Mouse (Mus musculus) G1E (cell line): ENCODE data around the gene Foxn3.

Source experiments
- CTCF ChIP-seq: IDR thresholded peaks from 2 replicates; pipeline ENCODE4 v1.5.1; 2012; ENCODE audit warnings: low read depth, low read length, inconsistent platforms, mixed read lengths
- GATA1 ChIP-seq: IDR thresholded peaks from 2 replicates; pipeline ENCODE4 v1.6.1; 2012; ENCODE audit warnings: borderline replicate concordance, low read length, inconsistent platforms, mixed read lengths

GRCm38 (mm10) chr12:99547295-99547694 is 16.1 kb downstream of the Foxn3 start:
- TF ChIP-seq CTCF (no peak), GATA1 (no peak)
